Mouse (Mus musculus) spleen, adult 2 months (tissue): ENCODE measurements around the gene Maml3. TPM values are rescaled to one million over a fixed set of nuclear protein-coding genes. Genes with fewer than 3 reads are reported as not detected.

Source experiments
- DNase-seq, 2 experiments: peaks; one replicate each; pipeline versions ENCODE4 v3.0.0 to v3.0.0-alpha.2; 2012 to 2021; ENCODE audit warnings: low spot score in 2 of 2, low read depth in 1 of 2
- H3K27ac ChIP-seq: fragments of 200-500 bp; 2 replicates; pipeline ENCODE4 v1.5.1; 2012; ENCODE audit warnings: low read length, inconsistent platforms; ENCODE audit not compliant: insufficient read depth
- H3K27me3 ChIP-seq: fragments of 200-500 bp; 2 replicates; pipeline ENCODE4 v1.6.1; 2012; ENCODE audit warnings: mild to moderate bottlenecking, moderate library complexity, low read length, inconsistent platforms; ENCODE audit not compliant: control insufficient read depth, insufficient read depth
- H3K36me3 ChIP-seq: fragments of 200-500 bp; 2 replicates; pipeline ENCODE4 v1.6.1; 2012; ENCODE audit warnings: mild to moderate bottlenecking, low read length, inconsistent platforms; ENCODE audit not compliant: control insufficient read depth, insufficient read depth
- H3K4me1 ChIP-seq: fragments of 200-500 bp; 2 replicates; pipeline ENCODE4 v1.6.1; 2011; ENCODE audit warnings: inconsistent platforms; ENCODE audit not compliant: control insufficient read depth, insufficient read depth, insufficient read length
- H3K4me3 ChIP-seq: fragments of 200-500 bp; 2 replicates; pipeline ENCODE4 v1.5.1; 2011; ENCODE audit warnings: mild to moderate bottlenecking, inconsistent platforms; ENCODE audit not compliant: insufficient read depth, insufficient read length; ENCODE audit errors: extremely low read depth
- CTCF ChIP-seq: fragments of 200-500 bp; IDR thresholded peaks from 2 replicates; pipeline ENCODE4 v1.5.1; 2011; ENCODE audit warnings: mild to moderate bottlenecking, inconsistent platforms; ENCODE audit not compliant: insufficient read depth, insufficient read length, insufficient replicate concordance; ENCODE audit errors: extremely low read depth
- POLR2A ChIP-seq: fragments of 200-500 bp; IDR thresholded peaks from 2 replicates; pipeline ENCODE4 v1.6.1; 2011; ENCODE audit warnings: low read depth, low read length, inconsistent platforms
- WGBS: fragments of 180-500 bp; shearing (Covaris S2); methylation state at CpG from one replicate; pipeline ENCODE4 v1.1.7; 2018; 5-methylcytosine and 5-hydroxymethylcytosine counted together
- polyA plus RNA-seq: library from polyadenylated mRNA; depleted of rRNA; stranded (reverse); fragments of >200 nt; gene quantifications from 2 replicates; pipeline ENCODE4 v1.2.3, GENCODE M21; 2012

Maml3 gene
- polyA plus RNA-seq, 1 experiment: 2.7 TPM

GRCm38 (mm10) chr3:52120858-52121257 lies 16.0 kb upstream of the Maml3 start:
- Histone ChIP-seq H3K27me3 (no peaks in the 10 kb centered on the region), H3K36me3 (no peaks in the 10 kb centered on the region), H3K4me3 (no peak overlapping the region), H3K27ac (no peak overlapping the region), H3K4me1 (no peaks in the 10 kb centered on the region)
- TF ChIP-seq CTCF (no peak), POLR2A (no peak)
- WGBS: 80% methylated on average over 4 of the region's 4 CpGs
- no peak for DNase-seq

GRCm38 (mm10) chr3:52119216-52119615 lies 14.3 kb upstream of the Maml3 start:
- DNase-seq: no peak
- Histone ChIP-seq H3K36me3 (no peaks in the 10 kb centered on the region), H3K27me3 (no peaks in the 10 kb centered on the region), H3K4me1 (no peaks in the 10 kb centered on the region), H3K4me3 (no peak overlapping the region), H3K27ac (no peak overlapping the region)
- TF ChIP-seq POLR2A (no peak), CTCF (no peak)
- WGBS: 89% methylated on average over 7 of the region's 7 CpGs

GRCm38 (mm10) chr3:52115421-52115820 lies 10.5 kb upstream of the Maml3 start:
- WGBS: 87% methylated on average over 9 of the region's 9 CpGs
- H3K27ac ChIP-seq: no peak overlapping the region
- no peak overlapping the region for H3K4me3 ChIP-seq
- TF ChIP-seq CTCF (no peak), POLR2A (no peak)
- no peaks in the 10 kb centered on the region for H3K4me1 ChIP-seq
- H3K27me3 ChIP-seq: no peaks in the 10 kb centered on the region
- H3K36me3 ChIP-seq: no peaks in the 10 kb centered on the region
- DNase-seq: no peak

- TF ChIP-seq CTCF (no peak), POLR2A (no peak)
- no peak overlapping the region for H3K27ac ChIP-seq
- peak in 1 of 2 experiments; percentile 29 for DNase-seq
Measured at GRCm38 (mm10) chr3:52108027-52108426, 3.2 kb upstream of the Maml3 start.

GRCm38 (mm10) chr3:52105156-52105555 lies 280 bp upstream of the Maml3 start:
- H3K27me3 ChIP-seq: no peaks in the 10 kb centered on the region
- DNase-seq: peak; percentile 27 to 32
- 1% methylated on average over 18 of the region's 20 CpGs for WGBS
- no peaks in the 10 kb centered on the region for H3K36me3 ChIP-seq
- peaks cover 9% of the 10 kb centered on the region; the same call in 1 of the 2 replicates for H3K4me1 ChIP-seq
- no peak overlapping the region for H3K27ac ChIP-seq
- H3K4me3 ChIP-seq: peak overlapping the region; percentile 84; the same call in 1 of the 2 replicates
- TF ChIP-seq CTCF: no peak
- no peak for TF ChIP-seq POLR2A

More at GRCm38 (mm10) chr3:52108027-52108426, 3.2 kb upstream of the Maml3 start:
- Histone ChIP-seq H3K4me1 (peaks cover 9% of the 10 kb centered on the region; the same call in 1 of the 2 replicates), H3K27me3 (no peaks in the 10 kb centered on the region), H3K4me3 (no peak overlapping the region), H3K36me3 (no peaks in the 10 kb centered on the region)

DNA sequence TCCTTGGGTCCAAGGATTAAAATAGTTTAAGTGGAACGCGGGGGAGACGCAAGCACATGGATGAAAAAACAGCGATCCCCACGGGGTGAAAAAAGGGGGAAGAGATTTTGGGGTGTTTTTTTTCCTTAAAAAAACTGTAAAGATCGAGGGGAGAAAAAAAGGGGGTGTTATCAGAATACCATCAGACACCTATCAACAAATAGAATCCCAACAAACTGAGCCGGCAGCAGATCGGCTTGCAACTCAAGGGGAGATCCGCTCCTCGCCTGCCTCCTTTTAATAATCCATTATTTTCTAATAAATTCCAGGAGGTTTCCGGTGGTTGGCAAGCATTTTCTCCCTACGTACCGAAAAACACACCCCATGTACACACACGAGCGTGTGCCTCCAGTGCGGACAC lies 668 bp downstream of the Maml3 start:
- TF ChIP-seq CTCF (no peak), POLR2A (no peak)
- DNase-seq: no peak
- peak overlapping the region; percentile 60 for H3K27ac ChIP-seq
- no peaks in the 10 kb centered on the region for H3K27me3 ChIP-seq
- peak overlapping the region; percentile 84 for H3K4me3 ChIP-seq
- H3K36me3 ChIP-seq: no peaks in the 10 kb centered on the region
- H3K4me1 ChIP-seq: peaks cover 9% of the 10 kb centered on the region; the same call in 1 of the 2 replicates
- WGBS: under 1% methylated on average over 16 of the region's 16 CpGs

GRCm38 (mm10) chr3:52103531-52104181 lies 1.2 kb downstream of the Maml3 start:
- Histone ChIP-seq H3K4me3 (peak overlapping the region; percentile 84), H3K27ac (peak overlapping the region; percentile 94), H3K4me1 (peaks cover 8% of the 10 kb centered on the region; the same call in 1 of the 2 replicates), H3K27me3 (no peaks in the 10 kb centered on the region), H3K36me3 (no peaks in the 10 kb centered on the region)
- TF ChIP-seq POLR2A (no peak), CTCF (no peak)
- WGBS: under 1% methylated on average over 55 of the region's 55 CpGs
- peak in 1 of 2 experiments; percentile 38 for DNase-seq
